Mouse (Mus musculus) limb, embryonic 14.5 days (tissue): ENCODE data around the gene Nipsnap1. TPM values are rescaled to one million over a fixed set of nuclear protein-coding genes. Genes with fewer than 3 reads are reported as not detected.

Experiments used
- ATAC-seq: fragments of 200-750 bp; cut with Nextera tagmentation; 2 replicates; pipeline ENCODE4 v1.8.0; 2017; ENCODE audit warnings: low read depth, moderate number of reproducible peaks, moderate TSS enrichment; ENCODE audit not compliant: low FRiP score
- DNase-seq: peaks from one replicate; pipeline ENCODE4 v3.0.0-alpha.2; 2015; ENCODE audit warnings: low spot score
- H3K27ac ChIP-seq: fragments of 300-500 bp; sonication (generic); replicated peaks from 2 replicates; pipeline ENCODE4 v1.5.1; 2014; ENCODE audit warnings: low read depth, mild to moderate bottlenecking, low read length, moderate library complexity, mixed read lengths
- H3K27me3 ChIP-seq: fragments of 300-500 bp; sonication (generic); 2 replicates; pipeline ENCODE4 v1.6.1; 2014; ENCODE audit warnings: low read length, mixed read lengths; ENCODE audit not compliant: control insufficient read depth, insufficient read depth
- H3K36me3 ChIP-seq: fragments of 300-500 bp; sonication (generic); 2 replicates; pipeline ENCODE4 v1.6.1; 2014; ENCODE audit warnings: mild to moderate bottlenecking, low read length, moderate library complexity, mixed read lengths; ENCODE audit not compliant: control insufficient read depth, insufficient read depth
- H3K4me1 ChIP-seq: fragments of 300-500 bp; sonication (generic); 2 replicates; pipeline ENCODE4 v1.6.1; 2014; ENCODE audit warnings: antibody characterized with exemption, low read length, mixed read lengths; ENCODE audit not compliant: control insufficient read depth, insufficient read depth
- H3K4me2 ChIP-seq: fragments of 300-500 bp; sonication (generic); replicated peaks from 2 replicates; pipeline ENCODE4 v1.6.1; 2014; ENCODE audit warnings: low read depth, mild to moderate bottlenecking, low read length, moderate library complexity; ENCODE audit not compliant: severe bottlenecking
- H3K4me3 ChIP-seq: fragments of 300-500 bp; sonication (generic); replicated peaks from 2 replicates; pipeline ENCODE4 v1.5.1; 2014; ENCODE audit warnings: low read length
- H3K9ac ChIP-seq: fragments of 300-500 bp; sonication (generic); 2 replicates; pipeline ENCODE4 v1.6.1; 2014; ENCODE audit warnings: mild to moderate bottlenecking, low read depth, low read length, moderate library complexity; ENCODE audit not compliant: severe bottlenecking
- H3K9me3 ChIP-seq: fragments of 300-500 bp; sonication (generic); 2 replicates; pipeline ENCODE4 v1.6.1; 2016; ENCODE audit warnings: low read length; ENCODE audit not compliant: control insufficient read depth
- POLR2A ChIP-seq: fragments of 200-500 bp; IDR thresholded peaks from 2 replicates; pipeline ENCODE4 v1.8.0; 2012; ENCODE audit warnings: inconsistent platforms, mild to moderate bottlenecking, moderate library complexity, borderline replicate concordance; ENCODE audit not compliant: insufficient read depth, insufficient read length; ENCODE audit errors: extremely low read depth
- WGBS: fragments of 180-500 bp; shearing (Covaris S2); extraction: QIAGEN DNeasy Blood & Tissue Kit; methylation state at CpG from one replicate; pipeline ENCODE4 v1.1.7; 2014; 5-methylcytosine and 5-hydroxymethylcytosine counted together
- polyA plus RNA-seq, 2 experiments: library from polyadenylated mRNA; depleted of rRNA in 1 of 2; stranded (reverse) in 1 of 2; unstranded in 1 of 2; fragments of >200 nt; fragmentation: Nextera tagmentation in 1 of 2; extraction: Ambion mirVana in 1 of 2; gene quantifications; 2 replicates each; pipeline versions ENCODE4 v1.2.1 to v1.2.3; 2012 to 2014

Gene Nipsnap1
- polyA plus RNA-seq, 2 experiments: 34.7 to 42.9 TPM

- no peaks in the 10 kb centered on the region for H3K36me3 ChIP-seq
- H3K9ac ChIP-seq: no peak overlapping the region
- no peak for TF ChIP-seq POLR2A
- no peaks in the 10 kb centered on the region for H3K9me3 ChIP-seq
- H3K4me3 ChIP-seq: no peak overlapping the region
- no peak overlapping the region for H3K27ac ChIP-seq
- no peaks in the 10 kb centered on the region for H3K27me3 ChIP-seq
- H3K4me1 ChIP-seq: peaks cover 13% of the 10 kb centered on the region; the same call in 1 of the 2 replicates
- no peak for ATAC-seq
- no peak for DNase-seq
- 52% methylated on average over 2 of the region's 2 CpGs for WGBS
- H3K4me2 ChIP-seq: no peak overlapping the region
Observed at GRCm38 (mm10) chr11:4858416-4858815, 15.3 kb upstream of the Nipsnap1 start.

- Histone ChIP-seq H3K4me3 (no peak overlapping the region), H3K27me3 (no peaks in the 10 kb centered on the region), H3K4me1 (peaks cover 10% of the 10 kb centered on the region; the same call in 1 of the 2 replicates), H3K9me3 (no peaks in the 10 kb centered on the region), H3K27ac (no peak overlapping the region), H3K9ac (no peak overlapping the region), H3K4me2 (no peak overlapping the region), H3K36me3 (no peaks in the 10 kb centered on the region)
- no peak for DNase-seq
- no peak for ATAC-seq
- TF ChIP-seq POLR2A: no peak
- 59% methylated on average over 1 of the region's 1 CpGs for WGBS
Observed at GRCm38 (mm10) chr11:4860986-4861385, 12.8 kb upstream of the Nipsnap1 start.

GRCm38 (mm10) chr11:4861816-4862604 is 11.7 kb upstream of the Nipsnap1 start:
- Histone ChIP-seq H3K4me3 (no peak overlapping the region), H3K27me3 (no peaks in the 10 kb centered on the region), H3K4me1 (peaks cover 10% of the 10 kb centered on the region; the same call in 1 of the 2 replicates), H3K9me3 (no peaks in the 10 kb centered on the region), H3K27ac (peak overlapping the region; percentile 65), H3K36me3 (no peaks in the 10 kb centered on the region), H3K9ac (no peak overlapping the region; the same call in 1 of the 2 replicates), H3K4me2 (peak overlapping the region; percentile 28; the same call in 1 of the 2 replicates)
- TF ChIP-seq POLR2A: no peak
- DNase-seq: peak; percentile 32
- WGBS: 12% methylated on average over 10 of the region's 11 CpGs
- ATAC-seq: peak; percentile 68

- no peaks in the 10 kb centered on the region for H3K36me3 ChIP-seq
- ATAC-seq (no peak), DNase-seq (no peak)
- no peaks in the 10 kb centered on the region for H3K9me3 ChIP-seq
- H3K27ac ChIP-seq: no peak overlapping the region
- TF ChIP-seq POLR2A: no peak
- no peaks in the 10 kb centered on the region for H3K27me3 ChIP-seq
- no peak overlapping the region for H3K4me2 ChIP-seq
- WGBS: 92% methylated on average over 1 of the region's 1 CpGs
- no peak overlapping the region for H3K9ac ChIP-seq
- H3K4me1 ChIP-seq: peaks cover 10% of the 10 kb centered on the region; the same call in 1 of the 2 replicates
- H3K4me3 ChIP-seq: no peak overlapping the region
Observed at GRCm38 (mm10) chr11:4862730-4863129, 11.0 kb upstream of the Nipsnap1 start.

- ATAC-seq: no peak
- TF ChIP-seq POLR2A: no peak
- 34% methylated on average over 10 of the region's 10 CpGs for WGBS
Observed at GRCm38 (mm10) chr11:4865645-4866251, 8.0 kb upstream of the Nipsnap1 start.

More at GRCm38 (mm10) chr11:4865645-4866251, 8.0 kb upstream of the Nipsnap1 start:
- no peak overlapping the region for H3K4me2 ChIP-seq
- H3K27ac ChIP-seq: no peak overlapping the region
- H3K4me3 ChIP-seq: no peak overlapping the region
- no peak overlapping the region for H3K9ac ChIP-seq
- H3K4me1 ChIP-seq: peaks cover 10% of the 10 kb centered on the region; the same call in 1 of the 2 replicates
- no peaks in the 10 kb centered on the region for H3K9me3 ChIP-seq
- H3K27me3 ChIP-seq: no peaks in the 10 kb centered on the region
- peak; percentile 89 for DNase-seq
- no peaks in the 10 kb centered on the region for H3K36me3 ChIP-seq
